Mouse (Mus musculus): ENCODE data around the gene Lrrc49. TPM values are rescaled to one million over a fixed set of nuclear protein-coding genes. Genes with fewer than 3 reads are reported as not detected.

The Lrrc49 gene
- polyA plus RNA-seq, 1 experiment from 2014 or later, result 1.2 TPM

- Histone ChIP-seq H3K9ac (no peak overlapping the region), H3K4me1 (replicated peaks) (0 out of 2 replicates have a peak, but pooled peaks cover 3% of the 10 kb centered on the region), H3K36me3 (no peaks in the 10 kb centered on the region), H3K27ac (no peak overlapping the region), H3K4me2 (no peak overlapping the region), H3K9me3 (replicated peaks) (no peaks in the 10 kb centered on the region), H3K4me3 (replicated peaks) (no peak overlapping the region), H3K27me3 (no peaks in the 10 kb centered on the region)
- WGBS (ENCODE audit: insufficient replicate concordance), result 35% methylated on average over 20 of the region's 20 CpGs
- ATAC-seq (ENCODE audit: low read depth) (no peak), DNase-seq (no peak)
Observed at GRCm38 (mm10) chr9:60562443-60563371, 125.3 kb downstream of the Lrrc49 start.

GRCm38 (mm10) chr9:60561641-60562289 lies 126.2 kb downstream of the Lrrc49 start:
- DNase-seq, result no peak
- 0 out of 2 replicates have a peak, but pooled peaks cover 3% of the 10 kb centered on the region for H3K4me1 ChIP-seq (replicated peaks)
- H3K4me2 ChIP-seq, result no peak overlapping the region

DNA sequence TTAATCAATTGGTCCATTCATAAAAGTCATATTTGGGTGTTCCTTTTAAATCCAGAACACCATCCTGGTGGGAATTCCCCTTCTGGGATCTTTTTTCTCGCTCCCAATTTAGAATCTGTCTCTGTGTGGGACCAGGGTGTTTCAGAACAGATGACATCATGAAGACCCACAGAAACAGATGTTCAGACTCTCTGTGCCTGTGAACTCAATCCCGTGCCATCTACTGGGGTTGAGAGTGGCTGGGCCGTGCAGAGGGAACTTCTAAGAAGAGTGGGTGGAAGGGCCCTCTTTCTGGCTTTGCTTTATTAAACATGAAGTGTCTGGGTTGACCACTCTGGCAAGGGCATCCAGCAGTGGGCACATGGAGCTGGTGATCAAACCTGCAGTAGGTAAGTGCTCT lies 129.5 kb downstream of the Lrrc49 start:
- Histone ChIP-seq H3K4me1 (replicated peaks) (0 out of 2 replicates have a peak, but pooled peaks cover 3% of the 10 kb centered on the region), H3K27ac (no peak overlapping the region), H3K36me3 (no peaks in the 10 kb centered on the region), H3K4me3 (replicated peaks) (no peak overlapping the region), H3K9me3 (replicated peaks) (no peaks in the 10 kb centered on the region), H3K4me2 (no peak overlapping the region), H3K27me3 (no peaks in the 10 kb centered on the region), H3K9ac (no peak overlapping the region)
- DNase-seq, result no peak
- ATAC-seq (ENCODE audit: low read depth), result no peak
- WGBS (ENCODE audit: insufficient replicate concordance), result 54% methylated on average over 3 of the region's 3 CpGs

More at GRCm38 (mm10) chr9:60561641-60562289, 126.2 kb downstream of the Lrrc49 start:
- 59% methylated on average over 9 of the region's 9 CpGs for WGBS (ENCODE audit: insufficient replicate concordance)
- H3K36me3 ChIP-seq, result no peaks in the 10 kb centered on the region
- ATAC-seq (ENCODE audit: low read depth), result no peak
- H3K4me3 ChIP-seq (replicated peaks), result no peak overlapping the region
- H3K9me3 ChIP-seq (replicated peaks), result no peaks in the 10 kb centered on the region
- no peak overlapping the region for H3K9ac ChIP-seq
- no peaks in the 10 kb centered on the region for H3K27me3 ChIP-seq
- H3K27ac ChIP-seq, result no peak overlapping the region

GRCm38 (mm10) chr9:60551238-60551637 lies 136.7 kb downstream of the Lrrc49 start:
- Histone ChIP-seq H3K36me3 (no peaks in the 10 kb centered on the region), H3K4me1 (replicated peaks) (peaks cover under 1% of the 10 kb centered on the region), H3K27me3 (no peaks in the 10 kb centered on the region), H3K9me3 (replicated peaks) (no peaks in the 10 kb centered on the region), H3K9ac (no peak overlapping the region), H3K4me3 (replicated peaks) (no peak overlapping the region), H3K4me2 (no peak overlapping the region), H3K27ac (no peak overlapping the region)
- WGBS (ENCODE audit: insufficient replicate concordance), result 83% methylated on average over 4 of the region's 4 CpGs
- DNase-seq (no peak), ATAC-seq (ENCODE audit: low read depth) (no peak)

DNA sequence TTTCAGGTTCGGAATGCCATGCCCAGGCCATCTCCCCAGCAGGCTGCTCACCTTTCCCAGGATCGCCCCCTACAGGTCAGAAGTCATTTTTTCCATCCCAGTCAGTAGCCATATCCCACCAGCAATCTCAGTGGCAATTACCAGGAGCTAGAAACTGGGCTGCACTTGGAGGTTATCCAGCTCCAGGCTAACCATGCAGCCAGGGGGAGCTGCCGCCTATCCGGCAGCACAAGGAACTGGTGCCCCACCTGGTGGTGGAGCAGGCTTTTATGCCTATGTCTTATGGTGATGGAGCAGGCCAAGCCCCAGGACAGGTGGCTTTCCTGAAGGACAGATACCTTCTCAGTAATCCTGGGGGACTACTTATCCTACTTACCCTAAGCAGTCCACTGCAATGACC lies 139.8 kb downstream of the Lrrc49 start:
- Histone ChIP-seq H3K9me3 (replicated peaks) (no peaks in the 10 kb centered on the region), H3K4me2 (no peak overlapping the region), H3K27me3 (no peaks in the 10 kb centered on the region), H3K36me3 (no peaks in the 10 kb centered on the region), H3K27ac (no peak overlapping the region), H3K4me3 (replicated peaks) (no peak overlapping the region), H3K9ac (no peak overlapping the region), H3K4me1 (replicated peaks) (peaks cover 16% of the 10 kb centered on the region)
- no peak for ATAC-seq (ENCODE audit: low read depth)
- peak; percentile 38 for DNase-seq
- 34% methylated on average over 4 of the region's 4 CpGs for WGBS (ENCODE audit: insufficient replicate concordance)

DNA sequence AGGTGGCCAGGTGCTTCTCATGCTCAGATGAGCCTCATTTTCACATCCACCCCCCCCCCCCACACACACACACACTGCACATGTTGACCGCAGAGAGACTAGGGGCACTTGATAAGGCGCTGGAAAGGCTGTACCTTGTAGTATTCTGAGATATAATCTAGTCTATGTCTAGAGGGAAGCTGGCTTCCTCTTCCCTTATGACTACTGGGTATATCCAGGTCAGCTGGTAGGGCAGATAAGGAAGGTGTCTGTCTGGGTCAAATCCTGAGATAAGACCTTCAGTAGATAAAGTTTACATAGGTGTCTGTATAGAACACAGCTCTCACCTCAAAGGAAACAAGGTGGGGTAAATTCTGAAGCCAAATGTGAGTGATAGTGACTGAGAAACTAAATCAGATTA lies 141.8 kb downstream of the Lrrc49 start:
- H3K4me3 ChIP-seq (replicated peaks), result no peak overlapping the region
- 14% methylated on average over 2 of the region's 2 CpGs for WGBS (ENCODE audit: insufficient replicate concordance)
- H3K27me3 ChIP-seq, result no peaks in the 10 kb centered on the region
- no peaks in the 10 kb centered on the region for H3K9me3 ChIP-seq (replicated peaks)
- H3K36me3 ChIP-seq, result no peaks in the 10 kb centered on the region
- ATAC-seq (ENCODE audit: low read depth), result 0 out of 2 replicates have a peak, but pooled peaks have one; percentile 50
- peaks cover 16% of the 10 kb centered on the region for H3K4me1 ChIP-seq (replicated peaks)
- no peak overlapping the region for H3K4me2 ChIP-seq
- no peak overlapping the region for H3K27ac ChIP-seq
- H3K9ac ChIP-seq, result no peak overlapping the region
- DNase-seq, result no peak

DNA sequence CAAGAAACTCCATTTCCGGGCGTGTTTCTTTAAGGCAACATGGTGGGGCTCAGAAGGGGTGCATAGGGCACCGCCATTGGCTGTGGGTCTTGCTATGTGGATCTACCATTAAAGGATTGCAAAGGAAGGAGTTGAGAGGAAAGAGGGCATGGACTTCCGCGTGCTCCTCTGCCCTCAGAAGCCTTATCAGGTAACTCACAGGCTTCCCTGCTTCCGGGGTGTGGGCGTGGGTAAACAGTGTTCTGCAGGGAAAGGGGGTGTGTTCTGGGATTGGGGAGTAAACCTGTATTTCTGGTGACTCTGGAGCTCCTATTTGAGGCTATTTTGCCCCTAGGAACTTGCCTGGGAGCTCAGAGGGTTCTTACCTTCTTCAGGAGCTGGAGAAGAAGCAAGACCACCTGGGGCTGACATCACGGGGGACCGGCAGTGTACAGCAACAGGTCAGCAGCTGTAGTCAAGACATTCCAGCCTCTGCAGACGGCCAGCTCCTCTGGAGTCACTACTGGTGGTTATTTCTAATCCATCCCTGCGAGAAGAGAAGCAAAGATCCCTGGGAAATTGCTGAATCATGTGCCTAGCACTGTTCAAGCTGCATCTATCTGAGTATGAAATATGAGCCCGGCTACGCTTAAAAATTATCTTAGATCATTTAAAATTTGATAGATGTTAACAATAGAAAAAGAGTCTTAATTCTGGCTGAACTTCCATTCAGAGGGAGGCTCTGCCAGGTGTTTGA lies 142.4 kb downstream of the Lrrc49 start:
- DNase-seq, result peak; percentile 50

DNA sequence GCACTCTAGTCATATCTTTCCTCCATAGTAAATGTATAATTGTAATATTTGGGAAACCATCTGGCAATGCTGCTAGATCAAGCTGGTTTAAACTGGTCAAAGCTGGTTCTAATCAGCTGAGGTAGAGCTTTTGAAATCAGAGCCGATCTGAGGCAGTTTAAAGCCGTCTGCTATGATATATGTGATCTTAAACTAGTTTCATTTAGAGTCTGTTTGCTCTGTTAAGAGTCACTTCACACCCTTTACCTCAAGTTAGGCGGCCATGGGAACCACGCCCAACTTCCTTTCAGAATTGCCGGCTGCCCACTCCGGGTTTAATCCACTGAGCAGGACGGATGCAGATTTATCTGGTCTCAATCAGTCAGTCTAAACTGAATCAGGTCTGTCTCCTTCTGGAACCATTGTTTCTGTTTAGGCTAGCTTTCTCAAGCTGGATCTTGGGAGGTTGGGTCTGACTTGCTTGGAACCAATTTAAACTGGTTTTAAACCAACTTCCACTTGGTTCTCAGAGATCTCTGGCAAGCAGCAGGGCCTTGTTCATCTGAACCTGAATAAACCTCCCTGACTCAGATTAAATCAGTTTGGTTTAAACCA lies 144.4 kb downstream of the Lrrc49 start:
- ATAC-seq (ENCODE audit: low read depth) (no peak), DNase-seq (no peak)
- WGBS (ENCODE audit: insufficient replicate concordance), result 53% methylated on average over 7 of the region's 7 CpGs
- H3K9me3 ChIP-seq (replicated peaks), result no peaks in the 10 kb centered on the region
- H3K4me2 ChIP-seq, result no peak overlapping the region
- H3K36me3 ChIP-seq, result no peaks in the 10 kb centered on the region
- H3K27me3 ChIP-seq, result no peaks in the 10 kb centered on the region
- H3K4me1 ChIP-seq (replicated peaks), result peaks cover 16% of the 10 kb centered on the region
- H3K9ac ChIP-seq, result no peak overlapping the region
- H3K27ac ChIP-seq, result no peak overlapping the region
- no peak overlapping the region for H3K4me3 ChIP-seq (replicated peaks)

More for the DNA sequence above, 142.4 kb downstream of the Lrrc49 start:
- ATAC-seq (ENCODE audit: low read depth), result peak; percentile 85
- H3K4me3 ChIP-seq (replicated peaks), result no peak overlapping the region; the same call in 1 of the 2 replicates
- H3K4me2 ChIP-seq, result peak overlapping the region; percentile 39
- no peaks in the 10 kb centered on the region for H3K9me3 ChIP-seq (replicated peaks)
- no peaks in the 10 kb centered on the region for H3K36me3 ChIP-seq
- peak overlapping the region; percentile 29; the same call in 1 of the 2 replicates for H3K27ac ChIP-seq
- 25% methylated on average over 13 of the region's 13 CpGs for WGBS (ENCODE audit: insufficient replicate concordance)
- peaks cover 16% of the 10 kb centered on the region for H3K4me1 ChIP-seq (replicated peaks)
- H3K27me3 ChIP-seq, result no peaks in the 10 kb centered on the region
- H3K9ac ChIP-seq, result no peak overlapping the region

DNA sequence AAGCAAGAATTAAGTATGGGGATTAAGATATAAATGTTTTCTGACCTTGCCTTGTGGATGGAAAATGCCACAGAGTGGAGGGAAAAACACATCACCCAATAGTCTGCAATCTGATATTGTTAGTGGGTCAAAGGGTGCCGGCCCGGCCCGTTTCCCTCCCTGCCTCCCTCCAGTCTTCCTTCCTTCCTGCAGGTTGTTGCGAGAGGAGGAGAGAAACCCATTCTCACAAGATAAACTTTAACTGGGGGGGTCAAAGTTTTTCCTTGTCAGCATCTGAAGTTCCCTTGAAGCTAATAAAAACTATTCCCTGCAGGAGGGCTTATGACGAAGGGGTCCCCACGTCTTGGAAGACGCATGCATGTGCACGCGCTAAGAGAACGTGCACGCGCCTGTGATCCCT lies 157.6 kb downstream of the Lrrc49 start:
- ATAC-seq (ENCODE audit: low read depth) (no peak), DNase-seq (no peak)
- WGBS (ENCODE audit: insufficient replicate concordance), result 76% methylated on average over 12 of the region's 12 CpGs
- Histone ChIP-seq H3K4me2 (no peak overlapping the region), H3K27me3 (no peaks in the 10 kb centered on the region), H3K9ac (no peak overlapping the region), H3K27ac (no peak overlapping the region), H3K36me3 (no peaks in the 10 kb centered on the region), H3K4me1 (replicated peaks) (no peaks in the 10 kb centered on the region), H3K9me3 (replicated peaks) (no peaks in the 10 kb centered on the region), H3K4me3 (replicated peaks) (no peak overlapping the region)

- Histone ChIP-seq H3K4me3 (replicated peaks) (no peak overlapping the region), H3K9me3 (replicated peaks) (no peaks in the 10 kb centered on the region), H3K27ac (no peak overlapping the region), H3K27me3 (no peaks in the 10 kb centered on the region), H3K4me2 (no peak overlapping the region), H3K36me3 (no peaks in the 10 kb centered on the region), H3K4me1 (replicated peaks) (no peaks in the 10 kb centered on the region), H3K9ac (no peak overlapping the region)
- DNase-seq (no peak), ATAC-seq (ENCODE audit: low read depth) (no peak)
- WGBS (ENCODE audit: insufficient replicate concordance), result 59% methylated on average over 10 of the region's 10 CpGs
Observed at GRCm38 (mm10) chr9:60529348-60530243, 158.4 kb downstream of the Lrrc49 start.
